Mouse (Mus musculus) MEL (cell line): ENCODE measurements at regions not wholly inside any gene's neighbourhood (a gene's known extent, or its start where the extent isn't known, plus 50 kb on each side); places are given as distances from the start of the nearest gene placed in this dataset.

Source experiments
- DNase-seq: peaks from one replicate; pipeline ENCODE4 v3.0.0; 2011; ENCODE audit warnings: low read depth, low spot score
- H3K27ac ChIP-seq: 2 replicates; pipeline ENCODE4 v1.5.1; 2012; ENCODE audit warnings: low read depth, mild to moderate bottlenecking, control low read depth, low read length, moderate library complexity; ENCODE audit not compliant: control insufficient read depth
- H3K27me3 ChIP-seq, 2 experiments: fragments of 150-350 bp in 1 of 2; sonication (generic) in 1 of 2; 2 replicates each; pipeline ENCODE4 v1.6.1; 2012; ENCODE audit warnings: low read length in 2 of 2, mild to moderate bottlenecking in 2 of 2, improper control_type of control experiment in 1 of 2, moderate library complexity in 1 of 2; ENCODE audit not compliant: insufficient read depth in 2 of 2, control insufficient read depth in 1 of 2
- H3K36me3 ChIP-seq, 2 experiments: 2 replicates each; pipeline ENCODE4 v1.6.1; 2012 to 2014; ENCODE audit warnings: low read length in 2 of 2, improper control_type of control experiment in 1 of 2, inconsistent platforms in 1 of 2, mild to moderate bottlenecking in 1 of 2; ENCODE audit not compliant: insufficient read depth in 2 of 2, control insufficient read depth in 1 of 2
- H3K4me1 ChIP-seq, 2 experiments: fragments of 150-350 bp in 1 of 2; sonication (generic) in 1 of 2; 2 replicates each; pipeline ENCODE4 v1.6.1; 2012; ENCODE audit warnings: low read length in 2 of 2, improper control_type of control experiment in 1 of 2, mild to moderate bottlenecking in 1 of 2; ENCODE audit not compliant: insufficient read depth in 2 of 2, control insufficient read depth in 1 of 2
- H3K4me3 ChIP-seq, 2 experiments: fragments of 150-350 bp in 1 of 2; sonication (generic) in 1 of 2; 2 replicates each; pipeline ENCODE4 v1.5.1; 2012; ENCODE audit warnings: low read depth in 2 of 2, low read length in 2 of 2, mild to moderate bottlenecking in 2 of 2, moderate library complexity in 2 of 2, control low read depth in 1 of 2, improper control_type of control experiment in 1 of 2; ENCODE audit not compliant: control insufficient read depth in 1 of 2, insufficient read depth in 1 of 2
- H3K79me2 ChIP-seq: 2 replicates; pipeline ENCODE4 v1.6.1; 2012; ENCODE audit warnings: mild to moderate bottlenecking, low read length, moderate library complexity; ENCODE audit not compliant: control insufficient read depth, poor library complexity, insufficient read depth
- H3K9ac ChIP-seq: 2 replicates; pipeline ENCODE4 v1.6.1; 2012; ENCODE audit warnings: low read depth, mild to moderate bottlenecking, control low read depth, low read length, moderate library complexity; ENCODE audit not compliant: control insufficient read depth, poor library complexity, severe bottlenecking
- H3K9me3 ChIP-seq: fragments of 150-350 bp; sonication (generic); replicated peaks from 2 replicates; pipeline ENCODE4 v1.6.1; 2012; ENCODE audit warnings: mild to moderate bottlenecking, low read length, improper control_type of control experiment, moderate library complexity; ENCODE audit not compliant: insufficient read depth
- BHLHE40 ChIP-seq: IDR thresholded peaks from 2 replicates; pipeline ENCODE4 v1.6.1; 2012; ENCODE audit warnings: low read depth, mild to moderate bottlenecking, inconsistent platforms, low read length, improper control_type of control experiment, borderline replicate concordance
- CHD1 ChIP-seq: IDR thresholded peaks from 2 replicates; pipeline ENCODE4 v1.6.1; 2012; ENCODE audit warnings: low read depth, mild to moderate bottlenecking, inconsistent platforms, low read length, improper control_type of control experiment
- CTCF ChIP-seq, 3 experiments: IDR thresholded peaks in 2 of 3; conservative IDR thresholded peaks in 1 of 3; 2 replicates each; pipeline ENCODE4 v1.5.1; 2011 to 2012; ENCODE audit warnings: low read length in 3 of 3, low read depth in 2 of 3, mild to moderate bottlenecking in 2 of 3, improper control_type of control experiment in 1 of 3, inconsistent platforms in 1 of 3, mixed read lengths in 1 of 3, moderate library complexity in 1 of 3; ENCODE audit not compliant: control insufficient read depth in 1 of 3, insufficient read depth in 1 of 3, poor library complexity in 1 of 3, severe bottlenecking in 1 of 3
- EP300 ChIP-seq, 2 experiments: IDR thresholded peaks; 2 replicates each; pipeline ENCODE4 v1.6.1; 2011; ENCODE audit warnings: improper control_type of control experiment in 2 of 2, low read length in 2 of 2, low read depth in 1 of 2, mild to moderate bottlenecking in 1 of 2
- GABPA ChIP-seq: IDR thresholded peaks from 2 replicates; pipeline ENCODE4 v1.6.1; 2012; ENCODE audit warnings: low read depth, mild to moderate bottlenecking, inconsistent platforms, low read length, improper control_type of control experiment, moderate library complexity
- HCFC1 ChIP-seq: IDR thresholded peaks from 2 replicates; pipeline ENCODE4 v1.6.1; 2012; ENCODE audit warnings: low read depth, mild to moderate bottlenecking, inconsistent platforms, low read length, improper control_type of control experiment, moderate library complexity
- KAT2A ChIP-seq: conservative IDR thresholded peaks from 2 replicates; pipeline ENCODE4 v1.6.1; 2012; ENCODE audit warnings: low read depth, low read length, improper control_type of control experiment, inconsistent platforms
- MAX ChIP-seq: IDR thresholded peaks from 2 replicates; pipeline ENCODE4 v1.6.1; 2011; ENCODE audit warnings: low read length, improper control_type of control experiment
- MAZ ChIP-seq: IDR thresholded peaks from 2 replicates; pipeline ENCODE4 v1.6.1; 2012; ENCODE audit warnings: low read depth, mild to moderate bottlenecking, inconsistent platforms, low read length, improper control_type of control experiment
- MYC ChIP-seq: IDR thresholded peaks from 2 replicates; pipeline ENCODE4 v1.6.1; 2011; ENCODE audit warnings: low read depth, mild to moderate bottlenecking, low read length, improper control_type of control experiment, moderate library complexity
- TAL1 ChIP-seq: IDR thresholded peaks from 2 replicates; pipeline ENCODE4 v1.6.1; 2012; ENCODE audit warnings: mild to moderate bottlenecking, inconsistent platforms, low read length, moderate library complexity, mixed read lengths
- TBP ChIP-seq: IDR thresholded peaks from 2 replicates; pipeline ENCODE4 v1.8.0; 2011; ENCODE audit warnings: low read depth, low read length, improper control_type of control experiment
- UBTF ChIP-seq: IDR thresholded peaks from 2 replicates; pipeline ENCODE4 v1.6.1; 2012; ENCODE audit warnings: low read depth, mild to moderate bottlenecking, inconsistent platforms, low read length, improper control_type of control experiment, moderate library complexity, borderline replicate concordance; ENCODE audit not compliant: insufficient read depth
- USF1 ChIP-seq: IDR thresholded peaks from 2 replicates; pipeline ENCODE4 v1.6.1; 2014; ENCODE audit warnings: low read depth, mild to moderate bottlenecking, inconsistent platforms, low read length, improper control_type of control experiment, moderate library complexity
- ZC3H11A ChIP-seq: IDR thresholded peaks from 2 replicates; pipeline ENCODE4 v1.6.1; 2012; ENCODE audit warnings: low read depth, mild to moderate bottlenecking, inconsistent platforms, low read length, improper control_type of control experiment
- ZNF384 ChIP-seq: IDR thresholded peaks from 2 replicates; pipeline ENCODE4 v1.6.1; 2012; ENCODE audit warnings: low read depth, mild to moderate bottlenecking, inconsistent platforms, low read length, improper control_type of control experiment

GRCm38 (mm10) chr15:8783036-8783435 lies 72.5 kb upstream of the Slc1a3 start:
- no peak for DNase-seq
- Histone ChIP-seq H3K4me3 (no peak overlapping the region), H3K27ac (no peak overlapping the region), H3K79me2 (no peaks in the 10 kb centered on the region), H3K9me3 (no peaks in the 10 kb centered on the region), H3K9ac (no peak overlapping the region), H3K4me1 (no peaks in the 10 kb centered on the region), H3K27me3 (no peaks in the 10 kb centered on the region; a peak in 1 of 4 replicates), H3K36me3 (no peaks in the 10 kb centered on the region)
- TF ChIP-seq MAX = no peak
- TF ChIP-seq MAZ = no peak
- no peak for TF ChIP-seq ZNF384
- TF ChIP-seq TBP = no peak
- no peak for TF ChIP-seq USF1
- TF ChIP-seq CTCF (IDR thresholded peaks at IDR 0.05 in 2 of 3, conservative IDR thresholded peaks at IDR 0.05 in 1 of 3; ENCODE audit: control insufficient read depth in 1 of 3, insufficient read depth in 1 of 3, low read depth in 2 of 3, low read length in 3 of 3, poor library complexity in 1 of 3, severe bottlenecking in 1 of 3) = no peak
- TF ChIP-seq TAL1 = no peak
- TF ChIP-seq GABPA = no peak

DNA sequence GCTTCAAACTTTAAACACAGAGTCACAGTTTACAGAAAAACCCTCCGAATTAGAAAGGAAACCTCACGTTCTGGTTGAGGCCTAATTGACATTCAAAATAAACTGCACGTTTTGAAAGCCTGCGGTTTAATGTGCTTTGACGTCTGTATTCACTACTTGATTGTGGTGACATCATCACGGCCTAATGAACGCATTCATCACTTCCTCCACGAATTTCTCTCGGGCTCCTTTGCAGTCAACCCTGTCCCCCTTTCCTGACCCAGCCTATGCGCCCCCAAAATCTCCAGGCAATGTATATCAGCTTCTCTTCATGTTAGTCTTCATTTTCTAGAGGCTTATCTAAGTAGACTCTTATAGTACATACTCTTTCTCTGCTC lies 71.6 kb upstream of the Slc1a3 start:
- H3K9ac ChIP-seq = no peak overlapping the region
- no peaks in the 10 kb centered on the region for H3K79me2 ChIP-seq
- no peak for DNase-seq
- no peaks in the 10 kb centered on the region for H3K36me3 ChIP-seq
- H3K4me1 ChIP-seq = no peaks in the 10 kb centered on the region
- H3K4me3 ChIP-seq = no peak overlapping the region
- TF ChIP-seq EP300 (IDR thresholded peaks at IDR 0.05; ENCODE audit: low read depth in 1 of 2, low read length in 2 of 2) (no peak), UBTF (no peak), CHD1 (no peak), MYC (no peak), ZC3H11A (no peak), ZNF384 (no peak), KAT2A (no peak), BHLHE40 (no peak), HCFC1 (no peak)
- no peaks in the 10 kb centered on the region for H3K9me3 ChIP-seq
- H3K27ac ChIP-seq = no peak overlapping the region
- no peaks in the 10 kb centered on the region for H3K27me3 ChIP-seq
